Mouse (Mus musculus): ENCODE measurements around the gene Lrrc28. TPM values are rescaled to one million over a fixed set of nuclear protein-coding genes. Genes with fewer than 3 reads are reported as not detected.

Gene Lrrc28
- polyA plus RNA-seq, 1 experiment from 2014 or later, result 24.3 TPM

DNA sequence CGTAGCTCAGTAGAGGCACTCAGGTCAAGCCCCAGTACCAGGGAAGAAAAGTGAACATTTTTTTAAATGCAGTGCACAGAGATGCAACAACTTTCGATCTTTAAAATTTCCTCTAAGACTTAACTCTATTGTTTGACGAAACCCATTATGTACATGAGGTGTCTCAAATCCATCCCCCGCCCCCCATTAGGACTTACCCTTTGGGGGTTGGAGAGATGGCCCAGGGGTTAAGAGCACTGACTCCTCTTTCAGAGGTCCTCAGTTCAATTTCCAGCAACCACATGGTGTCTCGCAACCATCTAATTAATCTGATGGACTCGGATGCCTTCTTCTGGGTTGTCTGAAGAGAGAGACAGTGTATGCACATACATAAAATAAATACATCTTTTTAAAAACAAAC, 1.1 kb upstream of the Lrrc28 start:
- no peak for DNase-seq (ENCODE audit: low spot score)

DNA sequence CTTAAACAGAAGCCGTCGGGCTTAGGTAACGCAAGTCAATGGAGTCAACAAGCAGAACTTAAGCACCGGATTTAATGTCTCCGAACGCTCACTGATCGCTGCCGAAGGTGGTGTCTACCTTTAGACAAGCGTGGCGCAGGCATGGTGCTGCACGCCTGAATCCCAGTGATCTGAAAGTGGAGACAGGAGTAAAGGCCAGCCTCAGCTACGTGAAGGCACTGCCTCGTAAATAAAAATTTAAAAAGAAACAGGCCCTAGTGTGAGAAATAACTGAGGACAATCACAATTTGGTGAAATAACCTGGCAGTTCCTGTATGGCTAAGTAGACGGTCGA, 580 bp upstream of the Lrrc28 start:
- no peak for DNase-seq (ENCODE audit: low spot score)

DNA sequence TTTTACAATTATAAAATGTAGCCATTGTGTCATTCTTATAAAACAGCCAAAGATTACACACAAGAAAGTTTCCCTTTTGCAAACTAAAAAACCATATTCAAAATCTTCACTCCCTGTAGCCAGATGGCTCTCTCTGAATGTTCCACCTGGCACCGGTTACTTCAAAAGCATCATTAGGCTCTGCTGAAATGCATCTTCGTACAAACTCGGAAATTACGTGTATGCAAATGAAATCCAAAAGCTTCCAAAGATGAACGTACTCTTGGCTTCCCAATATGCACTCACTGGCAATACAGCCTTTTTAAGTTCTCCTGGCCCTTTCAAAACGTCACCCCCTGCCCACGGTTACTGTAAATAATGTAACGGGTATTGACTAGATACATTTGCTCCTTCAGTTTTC, 777 bp downstream of the Lrrc28 start:
- no peak for DNase-seq (ENCODE audit: low spot score)

DNA sequence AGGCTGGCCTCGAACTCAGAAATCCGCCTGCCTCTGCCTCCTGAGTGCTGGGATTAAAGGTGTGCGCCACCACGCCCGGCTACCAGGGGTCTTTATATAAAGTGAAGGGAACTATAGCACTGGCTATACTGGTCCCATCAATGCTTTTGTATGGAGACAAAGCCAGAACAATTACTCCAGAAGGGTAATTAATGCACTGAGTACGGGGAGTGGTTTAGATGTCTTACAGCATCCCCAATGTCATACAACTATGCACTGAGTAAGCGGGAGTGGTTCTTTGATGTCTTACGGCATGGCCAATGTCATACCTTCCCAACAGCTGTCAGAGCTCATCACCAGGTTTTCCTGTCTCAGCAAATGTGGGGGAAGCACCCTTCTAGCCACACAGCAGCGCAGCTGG, 2.1 kb downstream of the Lrrc28 start:
- DNase-seq (ENCODE audit: low spot score), result no peak

DNA sequence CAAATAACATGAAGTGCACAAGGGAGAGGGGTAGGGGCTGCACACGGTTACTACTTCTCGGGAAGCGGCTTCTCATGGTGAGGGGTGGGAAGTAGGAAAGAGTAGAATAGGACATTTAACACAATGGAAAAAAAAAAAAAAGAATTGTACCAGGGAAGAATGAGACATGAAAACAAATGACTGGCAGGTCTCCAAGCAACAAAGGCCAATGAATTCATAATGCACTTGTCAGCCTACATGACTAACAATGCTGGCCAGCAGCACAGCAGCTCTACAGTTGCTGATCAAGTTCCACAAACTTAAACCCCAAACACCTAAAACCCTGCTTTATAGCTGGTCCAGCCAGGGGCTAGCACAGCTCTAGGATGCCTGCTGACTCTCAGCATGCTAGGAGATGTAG, 6.1 kb downstream of the Lrrc28 start:
- DNase-seq (ENCODE audit: low spot score), result no peak

DNA sequence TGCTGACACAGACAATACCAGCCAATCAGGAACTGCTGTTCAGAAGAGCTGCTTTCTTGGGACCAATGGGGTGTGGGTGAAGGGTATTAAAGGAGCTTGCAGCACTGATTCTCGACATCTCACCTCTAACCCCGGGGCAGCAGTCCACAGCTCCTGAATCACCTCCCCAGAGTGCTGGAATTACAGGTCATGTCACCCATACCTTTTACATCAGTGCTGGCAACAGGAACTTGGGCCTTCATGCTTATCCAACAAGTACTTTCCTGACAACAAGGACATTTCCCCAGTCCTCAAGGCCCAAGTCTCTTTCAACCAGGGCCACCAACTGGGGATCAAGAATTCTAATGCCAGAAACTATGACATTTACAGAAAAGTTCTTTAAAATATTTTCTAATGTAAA, 8.9 kb downstream of the Lrrc28 start:
- DNase-seq (ENCODE audit: low spot score), result no peak

DNA sequence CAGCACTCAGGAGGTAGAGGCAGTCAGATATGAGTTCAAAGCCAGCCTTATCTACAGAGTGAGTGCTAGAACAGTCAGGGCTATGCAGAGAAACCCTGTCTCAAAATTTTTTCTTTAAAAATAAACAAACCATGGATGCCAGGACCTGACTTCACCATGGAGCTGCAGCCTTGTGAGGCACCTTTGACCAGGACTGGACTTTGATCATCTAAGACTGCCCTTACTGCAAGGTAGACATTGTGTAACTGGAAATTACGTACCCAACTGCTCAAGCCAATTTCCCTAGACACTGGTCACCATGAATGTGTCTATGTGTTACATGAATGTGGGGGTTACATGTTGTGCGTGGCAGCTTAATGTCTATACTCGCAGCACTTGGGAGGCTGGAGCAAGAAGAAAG, 10.9 kb downstream of the Lrrc28 start:
- DNase-seq (ENCODE audit: low spot score), result no peak

DNA sequence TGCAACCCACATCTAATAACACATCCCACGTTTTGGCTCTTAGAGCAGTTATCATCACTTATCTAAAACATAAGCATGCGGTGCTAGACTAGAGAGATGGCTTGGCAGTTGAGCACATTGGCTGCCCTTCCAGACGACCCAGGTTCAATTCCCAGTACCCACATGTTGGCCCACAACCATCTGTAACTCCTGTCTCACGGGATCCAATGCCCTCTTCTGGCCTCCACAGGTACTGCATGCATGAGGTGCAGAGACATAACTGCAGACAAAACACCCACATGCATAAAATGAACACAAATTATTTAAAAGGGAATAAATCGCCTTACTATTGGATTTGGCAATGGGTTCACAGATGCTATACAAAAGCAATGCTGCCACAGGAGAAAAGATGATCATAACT, 12.7 kb downstream of the Lrrc28 start:
- no peak for DNase-seq (ENCODE audit: low spot score)

DNA sequence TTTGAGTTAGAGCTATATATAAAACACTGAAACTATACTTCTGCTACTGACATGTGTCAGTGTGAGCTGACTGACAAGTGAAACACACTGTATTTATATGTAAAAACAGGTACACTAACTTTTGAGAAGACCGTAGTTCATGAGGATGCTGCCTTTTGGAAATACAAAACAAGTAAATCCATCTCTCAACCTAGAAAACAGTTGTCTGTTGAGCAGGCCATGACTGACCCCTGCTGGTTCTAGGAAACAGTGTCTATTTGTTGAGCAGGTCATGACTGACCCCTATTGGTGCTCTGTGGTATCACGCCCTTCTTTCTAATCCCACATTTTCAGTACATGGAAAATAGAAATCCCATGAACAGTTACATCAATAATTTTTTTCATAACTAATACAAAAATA, 14.3 kb downstream of the Lrrc28 start:
- DNase-seq (ENCODE audit: low spot score), result peak; percentile 82

DNA sequence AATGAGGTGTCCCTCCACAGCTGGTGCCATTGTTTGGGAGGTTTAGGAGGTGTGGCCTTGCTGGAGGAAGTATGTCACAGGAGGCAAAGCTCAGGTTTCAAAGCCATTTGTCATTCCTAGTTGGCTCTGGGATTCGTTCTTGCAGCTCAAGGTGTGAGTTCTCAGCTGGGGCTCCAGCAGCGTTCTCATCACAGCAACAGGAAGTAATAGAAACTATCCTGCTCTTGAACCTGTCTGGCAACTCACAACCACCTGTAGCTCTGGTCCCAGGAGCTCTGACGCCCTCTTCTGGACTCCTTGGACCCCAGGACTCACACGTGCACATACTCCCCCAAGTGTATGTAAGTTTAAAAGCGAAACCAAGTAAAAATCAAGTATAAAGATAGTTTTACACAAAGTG, 15.4 kb downstream of the Lrrc28 start:
- no peak for DNase-seq (ENCODE audit: low spot score)

DNA sequence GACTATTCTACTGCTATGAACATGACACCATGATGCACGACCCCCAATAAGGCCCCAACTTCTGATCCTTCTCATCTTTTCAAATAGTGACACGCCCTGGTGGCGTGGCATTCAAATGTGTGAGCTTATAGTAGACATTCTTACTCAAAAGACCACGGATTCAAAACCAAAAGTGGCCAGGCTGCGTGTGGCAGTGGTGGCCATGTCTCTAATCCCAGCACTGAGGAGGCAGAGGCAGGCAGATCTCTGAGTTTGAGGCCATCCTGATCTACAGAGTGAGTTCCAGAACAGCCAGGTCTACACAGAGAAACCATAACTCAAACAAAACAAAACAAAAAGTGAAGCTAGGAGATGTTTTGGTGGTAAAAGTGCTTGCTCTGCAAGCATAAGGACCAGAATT, 18.4 kb downstream of the Lrrc28 start:
- DNase-seq (ENCODE audit: low spot score), result no peak

DNA sequence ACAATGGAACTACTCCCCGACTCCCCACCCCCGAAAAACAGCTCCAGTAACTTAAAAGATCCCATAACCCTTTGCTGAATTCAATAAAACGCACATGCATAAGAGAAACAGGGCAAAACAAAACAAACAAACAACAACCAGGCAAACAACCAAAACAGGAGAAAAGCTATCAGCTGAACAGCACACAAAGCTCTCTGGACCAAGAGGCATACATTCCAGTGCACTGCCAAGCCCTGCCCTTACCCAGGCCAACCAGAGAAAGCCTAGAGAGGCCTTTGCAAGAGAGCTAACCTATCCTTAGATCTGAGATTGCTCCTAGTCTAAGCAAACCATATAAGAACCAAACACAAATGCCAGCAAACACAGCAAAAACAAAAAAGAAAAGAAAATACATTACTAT, 22.9 kb downstream of the Lrrc28 start:
- DNase-seq (ENCODE audit: low spot score), result no peak

DNA sequence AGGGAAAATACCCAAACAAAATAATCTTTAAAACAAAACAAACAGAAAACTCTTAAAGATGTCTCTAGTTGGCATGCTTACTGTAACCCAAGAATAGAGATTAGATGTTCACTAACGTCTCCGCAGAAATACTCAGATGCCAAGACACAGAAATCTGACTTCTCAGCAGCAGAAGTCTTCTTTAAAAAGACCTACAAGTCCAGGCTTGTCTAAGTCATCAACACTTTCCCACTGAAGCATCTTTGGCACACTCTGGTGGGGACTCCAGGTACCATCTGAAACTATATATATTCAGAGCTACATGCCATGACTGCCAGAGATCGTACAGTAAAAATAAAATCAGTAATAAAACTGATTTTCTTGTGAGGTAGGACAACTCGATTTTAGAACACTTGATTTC, 25.2 kb downstream of the Lrrc28 start:
- DNase-seq (ENCODE audit: low spot score), result peak; percentile 37

DNA sequence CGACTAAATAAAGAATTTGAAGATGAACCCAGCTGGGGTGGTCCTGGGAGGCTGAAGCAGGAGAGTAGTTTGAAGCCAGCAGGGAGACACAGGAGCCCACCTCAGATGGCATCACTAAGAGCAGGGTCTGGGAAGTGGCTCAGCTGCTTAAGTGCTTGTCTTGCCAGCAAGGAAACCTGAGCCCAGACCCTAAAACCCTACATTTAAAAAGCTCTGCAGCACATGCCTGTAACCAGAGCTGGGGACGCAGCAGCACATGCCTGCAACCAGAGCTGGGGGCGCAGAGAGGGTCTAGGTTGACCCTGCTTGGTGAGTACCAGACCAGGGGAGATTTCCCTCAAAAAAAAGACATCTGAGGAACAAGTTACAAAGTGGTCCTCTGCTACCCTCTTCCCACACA, 26.8 kb downstream of the Lrrc28 start:
- no peak for DNase-seq (ENCODE audit: low spot score)

DNA sequence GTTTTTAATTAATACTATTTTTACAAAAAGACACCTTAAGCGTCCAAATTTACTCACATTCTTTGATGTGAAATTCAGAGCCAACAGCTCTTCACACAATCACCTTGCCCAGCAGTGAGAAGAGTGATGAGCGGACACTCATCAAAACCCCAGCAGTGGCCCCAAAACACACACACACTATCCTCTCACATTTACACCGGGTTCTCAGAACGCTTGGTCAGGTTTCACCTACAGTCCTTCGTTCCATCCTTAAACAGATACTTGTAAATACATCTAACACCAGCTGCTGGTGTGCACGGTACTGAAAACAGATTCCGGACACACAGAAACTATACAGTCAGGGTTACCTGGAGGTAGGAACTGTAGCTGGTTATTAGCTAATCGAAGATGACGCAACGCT, 27.4 kb downstream of the Lrrc28 start:
- DNase-seq (ENCODE audit: low spot score), result no peak

DNA sequence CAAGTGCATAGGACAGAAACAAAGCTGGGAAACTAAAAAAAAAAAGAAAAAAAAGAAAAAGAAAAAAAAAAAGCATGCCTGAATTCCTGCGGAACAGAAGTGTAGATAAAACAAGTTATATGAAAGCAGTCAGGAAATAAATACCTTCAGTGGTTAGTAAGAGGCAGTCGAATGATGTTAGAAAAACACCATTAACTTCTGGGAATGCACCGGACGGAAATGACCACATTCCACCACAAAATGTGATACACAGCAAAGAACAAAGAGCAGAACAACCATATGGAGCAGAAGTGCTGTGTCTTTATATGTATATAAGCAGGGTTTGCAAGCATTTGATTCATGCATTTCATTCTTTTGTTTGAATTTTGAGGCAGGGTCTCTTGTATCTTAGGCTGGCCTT, 28.2 kb downstream of the Lrrc28 start:
- no peak for DNase-seq (ENCODE audit: low spot score)

DNA sequence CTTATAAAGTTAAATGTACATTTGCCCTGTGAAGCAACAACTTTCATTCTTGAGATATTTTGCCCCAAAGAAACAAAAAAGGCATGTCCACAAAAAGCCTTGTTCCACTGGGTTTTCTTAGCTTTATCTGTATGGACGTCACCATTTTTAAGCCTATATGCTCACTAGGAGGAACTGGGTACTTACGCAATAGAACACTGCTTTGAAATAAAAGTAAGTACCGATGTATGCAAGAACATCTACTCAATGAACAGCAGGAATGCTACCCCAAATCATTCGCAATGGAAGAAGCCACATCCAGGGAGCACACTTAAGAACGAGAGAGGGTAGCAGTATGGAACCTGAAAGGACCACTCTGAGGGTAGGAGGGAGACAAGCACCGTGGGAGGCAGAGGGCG, 30.6 kb downstream of the Lrrc28 start:
- no peak for DNase-seq (ENCODE audit: low spot score)

DNA sequence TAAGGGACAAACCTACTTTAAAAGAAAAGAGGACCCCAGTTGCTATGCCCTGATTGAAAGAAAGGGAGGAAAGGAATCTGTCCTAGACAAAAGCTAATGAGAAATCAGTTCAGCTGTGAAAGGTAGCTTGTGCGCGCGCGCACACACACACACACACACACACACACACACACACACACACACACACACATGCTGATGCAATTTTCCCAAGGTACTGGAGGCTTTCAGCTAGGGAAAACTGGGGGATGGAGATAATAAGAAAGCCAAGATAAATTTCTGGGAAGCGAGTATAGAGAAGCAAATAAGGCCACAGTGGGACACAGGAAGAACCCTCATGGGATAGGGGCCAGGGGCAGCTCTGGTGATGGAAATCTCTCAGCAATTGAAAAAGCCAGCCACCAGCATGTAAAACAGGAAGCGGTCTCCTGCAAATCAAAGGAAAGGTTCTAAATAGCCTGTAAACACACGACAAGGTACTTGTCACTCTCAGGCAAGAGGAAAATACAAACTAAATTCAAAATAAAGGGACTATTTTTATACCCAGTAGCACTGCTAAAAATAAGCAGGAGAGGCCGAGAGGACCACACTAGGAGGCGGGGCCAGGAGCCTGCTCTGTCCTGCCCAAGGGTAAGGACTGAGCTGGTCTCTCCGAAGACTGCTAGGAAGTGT, 31.1 kb downstream of the Lrrc28 start:
- no peak for DNase-seq (ENCODE audit: low spot score)

DNA sequence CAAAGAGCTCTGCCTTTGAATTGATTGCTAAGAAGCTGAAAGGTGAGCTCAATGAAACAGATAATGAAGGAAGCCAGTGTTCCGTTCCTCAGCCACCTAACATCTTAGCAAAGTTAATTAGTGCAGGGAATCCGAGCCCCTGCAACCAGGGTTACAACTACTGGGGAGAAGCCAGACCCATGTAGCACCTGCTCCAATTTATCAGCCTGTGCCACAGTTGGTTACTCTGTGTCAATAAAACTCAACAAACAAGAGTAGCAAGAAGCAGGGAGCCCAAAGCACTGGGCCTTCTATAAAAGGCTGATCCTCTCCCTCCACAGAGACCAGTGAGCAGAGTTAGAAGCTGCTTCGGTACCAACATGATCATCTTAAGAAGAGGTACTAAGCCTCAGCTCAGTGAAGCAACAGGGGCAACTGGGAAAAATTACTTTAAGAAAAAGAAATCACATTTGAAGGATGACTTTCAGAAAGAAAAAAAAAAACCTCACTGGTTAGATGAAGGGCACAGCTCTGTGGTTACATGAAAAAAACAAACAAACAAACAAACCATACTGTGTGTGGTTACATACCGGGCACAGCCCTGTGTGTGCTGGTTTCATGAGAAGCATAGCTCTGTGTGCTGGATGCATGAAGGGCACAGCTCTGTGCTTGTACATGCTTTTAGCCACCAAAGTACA, 36.6 kb downstream of the Lrrc28 start:
- no peak for DNase-seq (ENCODE audit: low spot score)

DNA sequence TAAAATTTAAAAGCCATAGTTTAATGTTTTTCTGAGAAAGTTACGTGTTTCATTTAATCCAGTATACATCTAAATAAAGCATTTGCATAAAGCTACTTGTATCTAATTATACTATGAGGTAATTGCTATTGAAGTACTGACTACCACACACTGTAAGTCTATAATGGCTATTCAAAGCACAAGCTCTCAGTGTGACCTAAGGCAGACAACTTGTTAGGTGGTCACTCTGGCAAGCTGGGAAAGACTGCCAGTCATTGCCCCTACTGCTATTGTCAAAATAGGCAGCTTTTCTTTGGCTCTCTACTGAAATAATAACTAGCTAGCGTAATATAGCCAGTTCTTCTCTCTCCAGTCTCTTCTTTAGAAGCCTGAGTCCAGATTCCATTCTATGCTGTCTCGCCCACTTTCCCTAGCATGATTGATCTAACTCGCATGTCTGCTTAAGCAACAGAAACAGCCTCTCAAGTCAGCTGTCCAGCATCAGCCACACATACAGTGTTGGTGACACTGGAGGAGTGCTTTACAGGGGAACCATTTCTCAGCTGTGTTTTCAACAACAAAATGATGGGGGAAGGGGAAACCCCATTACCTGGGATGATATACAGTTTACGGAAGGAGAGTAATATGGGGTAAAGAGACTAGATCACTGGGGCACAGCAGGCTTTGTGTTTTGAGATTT, 37.3 kb downstream of the Lrrc28 start:
- no peak for DNase-seq (ENCODE audit: low spot score)

DNA sequence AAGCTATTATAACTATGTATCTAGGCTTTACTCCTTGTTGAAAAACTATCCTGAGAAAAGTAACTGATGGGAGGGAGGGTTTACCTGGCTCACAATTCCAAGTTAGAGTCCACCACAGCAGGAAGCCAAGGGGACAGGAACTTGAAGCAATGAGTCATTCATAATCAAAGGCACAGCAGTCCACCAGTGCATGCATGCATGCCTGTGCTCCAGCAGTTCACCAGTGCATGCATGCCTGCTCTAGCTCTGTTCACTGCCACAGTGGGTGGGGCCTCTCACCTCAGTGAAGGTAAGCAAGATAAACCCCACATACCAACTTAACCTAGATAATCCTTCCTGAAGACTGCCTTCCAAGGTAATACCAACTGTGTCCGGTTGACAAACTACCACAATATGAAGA, 38.8 kb downstream of the Lrrc28 start:
- DNase-seq (ENCODE audit: low spot score), result no peak

DNA sequence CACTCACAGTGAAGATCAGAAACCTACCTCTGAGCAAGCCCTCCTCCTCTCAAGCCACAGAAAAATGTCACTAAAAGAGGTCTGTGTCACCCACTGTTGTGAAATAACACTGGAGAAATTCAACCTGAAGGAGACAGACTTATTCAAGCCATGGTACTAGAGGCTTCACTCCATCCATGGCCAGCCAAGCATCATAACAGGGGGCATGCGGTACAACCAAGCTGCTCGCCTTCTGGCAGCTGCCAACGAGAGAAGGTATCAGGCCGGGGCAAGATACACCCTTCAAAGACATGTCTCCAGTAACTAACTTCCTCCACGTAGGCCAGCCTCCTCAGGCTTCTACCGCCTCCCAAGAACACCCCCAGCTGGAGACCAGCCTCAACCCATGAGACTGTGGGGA, 40.0 kb downstream of the Lrrc28 start:
- DNase-seq (ENCODE audit: low spot score), result no peak

DNA sequence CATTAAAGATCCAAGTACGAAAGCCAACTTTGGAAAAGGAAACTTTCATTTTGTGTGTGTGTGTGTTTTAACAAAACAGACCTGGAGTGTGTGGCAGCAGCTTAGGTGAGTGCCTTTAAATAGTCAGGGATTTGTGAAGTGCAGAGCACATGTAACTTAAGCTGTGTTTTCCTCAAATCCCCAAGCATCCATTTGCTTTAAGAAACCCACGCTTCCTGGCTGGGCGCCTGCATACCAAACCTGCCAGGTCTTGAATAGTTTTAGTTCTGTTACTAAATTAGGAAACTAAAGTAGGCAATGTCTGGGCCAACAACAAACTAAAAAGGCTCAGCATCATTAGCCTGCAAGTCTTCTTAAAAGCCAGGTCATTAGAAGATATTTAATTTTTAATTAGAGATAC, 47.0 kb downstream of the Lrrc28 start:
- DNase-seq (ENCODE audit: low spot score), result no peak
